ENCODE assay signal across 18 mouse cellular contexts in the genomic region with DNA sequence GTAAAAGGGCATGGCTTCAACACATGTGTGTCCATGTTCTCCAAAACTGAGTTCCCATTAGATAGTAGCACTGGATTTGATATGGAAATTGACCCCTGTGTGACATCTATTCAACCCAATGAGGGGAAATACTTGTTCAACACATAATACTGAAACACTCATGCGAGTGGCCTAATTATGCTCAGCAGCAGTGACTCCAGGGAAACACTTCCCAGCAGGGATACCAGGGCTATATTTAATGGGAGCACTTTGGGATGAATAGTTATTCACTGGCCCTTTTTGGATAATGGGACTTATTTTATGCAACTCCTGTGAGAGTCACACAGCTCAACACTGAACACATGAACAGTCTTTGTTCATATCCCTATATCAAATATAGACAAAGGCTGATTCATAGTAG.
DNase-seq lines count a peak whose midpoint lies in the region; ATAC-seq and TF ChIP-seq lines count a peak whose summit lies in the region.
"Had no signal": no experiment of that assay in that cellular context is flagged by ENCODE, and none has a peak within 500 bp of the region (broad histone marks: within the 10 kb centered on the region; RNA-seq: fewer than 3 reads in every experiment).

No protein-coding gene starts in this region.

- no peaks in the 10 kb centered on the region for H3K27me3 ChIP-seq in forebrain, embryonic 14.5 days (replicated peaks; ENCODE audit: control insufficient read depth, insufficient read depth, low read length)
- no peaks in the 10 kb centered on the region for H3K27me3 ChIP-seq in forebrain, embryonic 10.5 days (ENCODE audit: poor library complexity, severe bottlenecking)
- H3K27me3 ChIP-seq in liver, embryonic 12.5 days (replicated peaks), result no peaks in the 10 kb centered on the region
- H3K27me3 ChIP-seq in hindbrain, embryonic 10.5 days (ENCODE audit: insufficient read depth, poor library complexity, severe bottlenecking), result no peaks in the 10 kb centered on the region
- H3K27me3 ChIP-seq: embryonic facial prominence, embryonic 12.5 days had no signal

- no peak overlapping the region for H3K4me3 ChIP-seq in forebrain, embryonic 14.5 days (ENCODE audit: low read depth, low read length)
- H3K4me3 ChIP-seq in forebrain, embryonic 10.5 days, result no peak overlapping the region
- no peak overlapping the region for H3K4me3 ChIP-seq in layer of hippocampus, adult 2 months
- H3K4me3 ChIP-seq in liver, embryonic 12.5 days, result no peak overlapping the region
- H3K4me3 ChIP-seq in hindbrain, embryonic 10.5 days, result no peak overlapping the region
- H3K4me3 ChIP-seq: embryonic facial prominence, embryonic 10.5 days; embryonic facial prominence, embryonic 12.5 days had no signal

- TF ChIP-seq POLR2A in brain, embryonic 14.5 days (IDR thresholded peaks at IDR 0.05; ENCODE audit: borderline replicate concordance, extremely low read depth, insufficient read depth, insufficient read length, poor library complexity, severe bottlenecking), result no peak

- peak; percentile 35 for DNase-seq in forebrain, embryonic 14.5 days (ENCODE audit: low spot score)
- DNase-seq in forebrain, embryonic 10.5 days (ENCODE audit: extremely low spot score, low spot score), result no peak
- DNase-seq in layer of hippocampus, adult 2 months (ENCODE audit: low spot score in 2 of 2), result no peak
- no peak for DNase-seq in layer of hippocampus, postnatal 25 days (ENCODE audit: extremely low spot score in 1 of 2, low spot score in 1 of 2)
- DNase-seq in brain, embryonic 14.5 days (ENCODE audit: low read depth), result peak; percentile 63
- DNase-seq in retina, embryonic 14.5 days (ENCODE audit: low spot score), result peak; percentile 23
- DNase-seq in hindbrain, embryonic 10.5 days (ENCODE audit: low spot score), result no peak
- DNase-seq: adrenal gland, adult 2 months; adrenal gland, postnatal 10 days; adrenal gland, postnatal 25 days; cerebellum, adult 11-12 months; cerebellum, adult 2 months; cerebellum, adult 9-10 months; cerebellum, postnatal 25 days; forebrain, postnatal 0 days had no signal

- WGBS in forebrain, embryonic 14.5 days, result 11% methylated on average over 1 of the region's 1 CpGs
- WGBS in forebrain, embryonic 10.5 days, result 56% methylated on average over 1 of the region's 1 CpGs
- WGBS in liver, embryonic 12.5 days (ENCODE audit: insufficient replicate concordance), result 68% methylated on average over 1 of the region's 1 CpGs
- WGBS in hindbrain, embryonic 10.5 days, result 58% methylated on average over 1 of the region's 1 CpGs

- H3K9me3 ChIP-seq in forebrain, embryonic 14.5 days (replicated peaks; ENCODE audit: control insufficient read depth, low read length), result no peaks in the 10 kb centered on the region
- H3K9me3 ChIP-seq in forebrain, embryonic 10.5 days, result no peaks in the 10 kb centered on the region
- no peaks in the 10 kb centered on the region for H3K9me3 ChIP-seq in liver, embryonic 12.5 days (replicated peaks)
- no peaks in the 10 kb centered on the region for H3K9me3 ChIP-seq in hindbrain, embryonic 10.5 days
- H3K9me3 ChIP-seq: embryonic facial prominence, embryonic 10.5 days; embryonic facial prominence, embryonic 12.5 days had no signal

- H3K4me2 ChIP-seq in forebrain, embryonic 14.5 days (ENCODE audit: low read length), result no peak overlapping the region
- no peak overlapping the region for H3K4me2 ChIP-seq in liver, embryonic 12.5 days
- H3K4me2 ChIP-seq: embryonic facial prominence, embryonic 12.5 days had no signal

- no peak for TF ChIP-seq CTCF in layer of hippocampus, adult 2 months (conservative IDR thresholded peaks at IDR 0.05)
- TF ChIP-seq CTCF in brain, embryonic 14.5 days (IDR thresholded peaks at IDR 0.05; ENCODE audit: borderline replicate concordance, extremely low read depth, insufficient read depth, insufficient read length), result no peak

- ATAC-seq in forebrain, embryonic 14.5 days, result peak; percentile 44
- no peak for ATAC-seq in liver, embryonic 12.5 days
- ATAC-seq: forebrain, postnatal 0 days had no signal

- no peak overlapping the region for H3K9ac ChIP-seq in forebrain, embryonic 14.5 days (ENCODE audit: low read length)
- H3K9ac ChIP-seq in liver, embryonic 12.5 days, result no peak overlapping the region
- H3K9ac ChIP-seq: embryonic facial prominence, embryonic 12.5 days; forebrain, postnatal 0 days had no signal

- H3K27ac ChIP-seq in forebrain, embryonic 14.5 days (ENCODE audit: low read depth, low read length), result no peak overlapping the region
- H3K27ac ChIP-seq in forebrain, embryonic 10.5 days, result no peak overlapping the region
- peak overlapping the region; percentile 23; the same call in 1 of the 2 replicates for H3K27ac ChIP-seq in layer of hippocampus, adult 2 months
- no peak overlapping the region for H3K27ac ChIP-seq in liver, embryonic 12.5 days
- no peak overlapping the region for H3K27ac ChIP-seq in hindbrain, embryonic 10.5 days
- H3K27ac ChIP-seq: embryonic facial prominence, embryonic 10.5 days; embryonic facial prominence, embryonic 12.5 days had no signal

- peaks cover 9% of the 10 kb centered on the region for H3K4me1 ChIP-seq in forebrain, embryonic 14.5 days (ENCODE audit: control insufficient read depth, insufficient read depth, low read length)
- peaks cover 10% of the 10 kb centered on the region for H3K4me1 ChIP-seq in forebrain, embryonic 10.5 days
- H3K4me1 ChIP-seq in liver, embryonic 12.5 days, result no peaks in the 10 kb centered on the region
- peaks cover 7% of the 10 kb centered on the region; the same call in 1 of the 2 replicates for H3K4me1 ChIP-seq in hindbrain, embryonic 10.5 days (replicated peaks)
- H3K4me1 ChIP-seq: embryonic facial prominence, embryonic 10.5 days; embryonic facial prominence, embryonic 12.5 days had no signal

- no peaks in the 10 kb centered on the region for H3K36me3 ChIP-seq in forebrain, embryonic 14.5 days (ENCODE audit: control insufficient read depth, insufficient read depth, low read length)
- no peaks in the 10 kb centered on the region for H3K36me3 ChIP-seq in forebrain, embryonic 10.5 days (replicated peaks)
- no peaks in the 10 kb centered on the region for H3K36me3 ChIP-seq in liver, embryonic 12.5 days
- H3K36me3 ChIP-seq in hindbrain, embryonic 10.5 days, result no peaks in the 10 kb centered on the region
- H3K36me3 ChIP-seq: embryonic facial prominence, embryonic 10.5 days; embryonic facial prominence, embryonic 12.5 days had no signal

Comparison
In these comparisons a context has a peak if more than half of its experiments do, and no peak if none do; other contexts are left out.
1. DNase-seq: peak in forebrain, embryonic 14.5 days (single experiment), brain, embryonic 14.5 days (single experiment) and retina, embryonic 14.5 days (single experiment); none in forebrain, embryonic 10.5 days (single experiment), layer of hippocampus, adult 2 months (0 of 2), layer of hippocampus, postnatal 25 days (0 of 2) and hindbrain, embryonic 10.5 days (single experiment).